Mouse (Mus musculus): ENCODE data around the gene Bloc1s6. TPM values are rescaled to one million over a fixed set of nuclear protein-coding genes. Genes with fewer than 3 reads are reported as not detected.

Gene Bloc1s6
- polyA plus RNA-seq, 1 experiment from 2014 or later: 40.9 TPM

Other genes starting within 250 kb of the Bloc1s6 start
- 7.9 and 11.4 TPM in 2 replicates for gene Gatm, start 127.2 kb upstream of the Bloc1s6 start, polyA plus RNA-seq (2015; fragmentation: Nextera tagmentation; extraction: Ambion mirVana)
- 0.53 and 1.1 TPM in 2 replicates for gene AA467197, start 101.5 kb upstream of the Bloc1s6 start, polyA plus RNA-seq (2015; fragmentation: Nextera tagmentation; extraction: Ambion mirVana)
- gene Slc30a4, start 35.8 kb upstream of the Bloc1s6 start, polyA plus RNA-seq (2015; fragmentation: Nextera tagmentation; extraction: Ambion mirVana): 5.6 and 6.1 TPM in 2 replicates
- gene Sqor, start 26.7 kb downstream of the Bloc1s6 start, polyA plus RNA-seq (2015; fragmentation: Nextera tagmentation; extraction: Ambion mirVana): 11.3 and 15.1 TPM in 2 replicates

Measured in lung, embryonic 16.5 days (tissue).